Mouse (Mus musculus): Measurements from ENCODE around the gene Ccdc130.

- TF ChIP-seq CTCF (IDR thresholded peaks at IDR 0.05; ENCODE audit: low read depth, low read length): no peak
- no peak for TF ChIP-seq GATA1 (IDR thresholded peaks at IDR 0.05; ENCODE audit: borderline replicate concordance, low read length)
- no peak for TF ChIP-seq POLR2AphosphoS5 (IDR thresholded peaks at IDR 0.05; ENCODE audit: insufficient replicate concordance, low read depth, low read length)
Measured at GRCm38 (mm10) chr8:84291086-84291485, 20.9 kb upstream of the Ccdc130 start.
